Mouse (Mus musculus) spleen, adult 2 months (tissue): ENCODE measurements at regions not wholly inside any gene's neighbourhood (a gene's known extent, or its start where the extent isn't known, plus 50 kb on each side); places are given as distances from the start of the nearest gene placed in this dataset.

Source experiments
- DNase-seq, 2 experiments: peaks; one replicate each; pipeline versions ENCODE4 v3.0.0 to v3.0.0-alpha.2; 2012 to 2021; ENCODE audit warnings: low spot score in 2 of 2, low read depth in 1 of 2
- H3K27ac ChIP-seq: fragments of 200-500 bp; 2 replicates; pipeline ENCODE4 v1.5.1; 2012; ENCODE audit warnings: low read length, inconsistent platforms; ENCODE audit not compliant: insufficient read depth
- H3K27me3 ChIP-seq: fragments of 200-500 bp; 2 replicates; pipeline ENCODE4 v1.6.1; 2012; ENCODE audit warnings: mild to moderate bottlenecking, moderate library complexity, low read length, inconsistent platforms; ENCODE audit not compliant: control insufficient read depth, insufficient read depth
- H3K36me3 ChIP-seq: fragments of 200-500 bp; 2 replicates; pipeline ENCODE4 v1.6.1; 2012; ENCODE audit warnings: mild to moderate bottlenecking, low read length, inconsistent platforms; ENCODE audit not compliant: control insufficient read depth, insufficient read depth
- H3K4me1 ChIP-seq: fragments of 200-500 bp; 2 replicates; pipeline ENCODE4 v1.6.1; 2011; ENCODE audit warnings: inconsistent platforms; ENCODE audit not compliant: control insufficient read depth, insufficient read depth, insufficient read length
- H3K4me3 ChIP-seq: fragments of 200-500 bp; 2 replicates; pipeline ENCODE4 v1.5.1; 2011; ENCODE audit warnings: mild to moderate bottlenecking, inconsistent platforms; ENCODE audit not compliant: insufficient read depth, insufficient read length; ENCODE audit errors: extremely low read depth
- CTCF ChIP-seq: fragments of 200-500 bp; IDR thresholded peaks from 2 replicates; pipeline ENCODE4 v1.5.1; 2011; ENCODE audit warnings: mild to moderate bottlenecking, inconsistent platforms; ENCODE audit not compliant: insufficient read depth, insufficient read length, insufficient replicate concordance; ENCODE audit errors: extremely low read depth
- POLR2A ChIP-seq: fragments of 200-500 bp; IDR thresholded peaks from 2 replicates; pipeline ENCODE4 v1.6.1; 2011; ENCODE audit warnings: low read depth, low read length, inconsistent platforms
- WGBS: fragments of 180-500 bp; shearing (Covaris S2); methylation state at CpG from one replicate; pipeline ENCODE4 v1.1.7; 2018; 5-methylcytosine and 5-hydroxymethylcytosine counted together

DNA sequence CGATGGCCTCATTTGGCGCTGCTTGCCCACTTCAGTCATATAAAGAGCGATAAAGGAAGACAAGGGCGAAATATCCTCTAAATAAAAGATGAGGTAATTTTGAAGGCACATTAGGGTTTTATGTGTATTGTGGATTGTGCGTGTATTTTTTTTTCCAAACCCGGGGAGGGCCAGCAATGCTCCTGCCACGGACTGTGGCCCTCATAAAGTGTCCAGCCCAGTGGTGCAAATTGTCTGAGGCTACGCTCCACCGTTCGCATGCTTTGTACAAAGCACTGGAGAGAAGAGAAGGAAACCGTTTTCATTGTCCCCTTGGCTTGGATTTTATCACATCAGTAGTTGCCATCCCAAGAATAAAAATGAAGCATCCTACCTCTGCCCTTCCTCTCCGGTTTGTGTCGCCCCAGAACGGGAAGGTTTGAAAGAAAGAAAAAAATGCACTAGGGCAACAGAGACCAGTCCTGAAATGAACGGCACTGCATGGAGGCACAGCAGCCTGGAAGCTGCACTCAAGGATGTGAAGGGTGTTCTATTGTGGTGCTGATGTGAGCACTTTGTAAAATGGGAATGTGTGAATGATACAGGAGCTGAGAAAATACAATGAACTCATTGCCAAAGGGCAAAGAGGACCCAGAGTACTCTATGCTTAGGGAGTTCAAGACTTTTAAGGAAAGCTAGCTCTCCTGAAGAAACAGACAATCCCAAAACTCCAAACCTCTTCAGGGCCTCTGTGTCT is 1004.7 kb upstream of the A1bg start:
- DNase-seq, result no peak
- 94% methylated on average over 15 of the region's 15 CpGs for WGBS
- Histone ChIP-seq H3K27me3 (no peaks in the 10 kb centered on the region), H3K27ac (no peak overlapping the region; the same call in 1 of the 2 replicates), H3K4me3 (no peak overlapping the region), H3K36me3 (no peaks in the 10 kb centered on the region), H3K4me1 (no peaks in the 10 kb centered on the region)
- TF ChIP-seq CTCF, result no peak
- TF ChIP-seq POLR2A, result no peak

DNA sequence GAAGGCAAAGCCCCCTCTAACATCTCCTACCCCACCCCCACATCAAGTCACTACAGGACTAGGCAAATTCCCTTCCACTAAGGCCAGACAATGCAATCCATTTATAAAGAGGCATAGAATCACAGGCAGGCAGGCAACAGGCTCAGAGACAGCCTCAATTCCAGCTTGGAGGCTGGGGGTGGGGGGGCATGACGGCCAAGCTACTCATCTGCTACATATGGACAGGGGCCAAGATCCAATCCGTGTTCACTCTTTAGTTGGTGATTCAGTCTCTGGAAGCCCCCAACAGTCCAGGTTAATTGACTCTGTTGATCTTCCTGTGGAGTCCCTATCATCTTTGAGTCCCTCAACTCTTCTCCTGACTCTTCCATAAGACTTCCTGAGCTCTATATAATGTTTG is 997.2 kb upstream of the A1bg start:
- TF ChIP-seq CTCF (no peak), POLR2A (no peak)
- H3K36me3 ChIP-seq, result no peaks in the 10 kb centered on the region
- DNase-seq, result no peak
- no peak overlapping the region for H3K27ac ChIP-seq
- WGBS, result 89% methylated on average over 2 of the region's 2 CpGs
- no peaks in the 10 kb centered on the region for H3K4me1 ChIP-seq
- no peaks in the 10 kb centered on the region for H3K27me3 ChIP-seq
- no peak overlapping the region for H3K4me3 ChIP-seq

DNA sequence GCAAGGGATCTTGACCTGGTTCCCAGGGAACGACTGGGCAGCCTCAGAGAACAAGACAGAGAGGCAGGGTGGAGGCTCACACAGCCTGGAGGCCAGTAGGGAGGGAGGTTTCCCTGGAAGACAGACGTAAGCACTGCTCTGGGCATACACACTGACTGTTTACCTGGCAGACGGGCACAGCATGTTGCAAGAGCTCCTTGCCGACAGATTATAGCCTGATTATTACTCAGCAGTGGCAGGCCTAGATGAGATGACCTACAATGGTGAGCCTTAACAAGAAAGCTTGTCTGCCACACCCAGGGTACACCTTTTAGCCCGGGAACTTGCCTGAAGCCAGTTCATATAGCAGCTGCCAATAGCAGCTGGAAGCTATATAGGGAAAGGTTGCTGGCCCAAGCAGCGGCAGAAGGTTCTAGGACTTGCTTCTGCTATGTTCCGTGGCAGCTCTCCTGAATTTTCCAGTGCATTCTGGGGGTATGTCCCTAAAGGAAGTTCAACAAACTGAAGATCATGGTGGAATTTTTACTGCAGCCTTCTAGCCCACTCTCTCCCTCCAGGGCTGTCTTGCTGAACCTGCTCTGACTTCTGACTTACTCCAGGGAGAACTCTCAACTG is 990.8 kb upstream of the A1bg start:
- DNase-seq, result no peak
- no peak for TF ChIP-seq POLR2A
- no peak for TF ChIP-seq CTCF
- 87% methylated on average over 7 of the region's 7 CpGs for WGBS

DNA sequence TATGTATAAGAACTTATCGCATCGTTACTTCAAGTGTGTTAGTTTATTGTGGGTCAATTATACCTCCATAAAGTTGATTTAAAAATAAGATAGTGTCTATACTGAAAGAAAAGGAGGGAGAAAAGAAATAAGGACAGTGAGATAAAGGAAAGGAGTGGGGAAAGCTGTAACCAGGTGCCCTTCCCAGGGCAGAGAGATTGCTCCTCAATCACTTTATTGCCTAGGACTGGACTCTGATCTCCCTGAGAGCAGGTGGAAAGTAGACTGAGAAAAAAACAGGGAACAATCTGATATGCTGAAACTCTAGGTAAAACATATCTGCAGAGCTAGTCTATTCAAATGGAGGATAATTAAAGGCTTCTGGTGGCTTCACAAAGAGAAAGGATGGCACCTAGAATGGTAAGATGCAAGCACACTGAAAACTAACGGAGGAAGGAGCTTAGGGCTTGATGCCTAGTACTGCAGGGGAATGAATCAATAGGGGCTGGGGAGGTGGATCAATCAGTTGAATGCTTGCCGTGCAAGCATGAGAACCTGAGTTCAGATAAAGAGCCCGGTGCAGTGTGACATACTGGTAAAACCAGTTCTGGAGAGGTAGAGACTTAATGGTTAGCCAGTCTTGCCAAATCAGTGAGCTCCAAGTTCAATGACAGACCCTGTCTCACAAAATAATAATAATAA is 982.5 kb upstream of the A1bg start:
- no peaks in the 10 kb centered on the region for H3K4me1 ChIP-seq

More for the DNA sequence above, 990.8 kb upstream of the A1bg start:
- no peaks in the 10 kb centered on the region for H3K27me3 ChIP-seq
- H3K4me3 ChIP-seq, result no peak overlapping the region
- H3K36me3 ChIP-seq, result no peaks in the 10 kb centered on the region
- no peaks in the 10 kb centered on the region for H3K4me1 ChIP-seq
- no peak overlapping the region for H3K27ac ChIP-seq

DNA sequence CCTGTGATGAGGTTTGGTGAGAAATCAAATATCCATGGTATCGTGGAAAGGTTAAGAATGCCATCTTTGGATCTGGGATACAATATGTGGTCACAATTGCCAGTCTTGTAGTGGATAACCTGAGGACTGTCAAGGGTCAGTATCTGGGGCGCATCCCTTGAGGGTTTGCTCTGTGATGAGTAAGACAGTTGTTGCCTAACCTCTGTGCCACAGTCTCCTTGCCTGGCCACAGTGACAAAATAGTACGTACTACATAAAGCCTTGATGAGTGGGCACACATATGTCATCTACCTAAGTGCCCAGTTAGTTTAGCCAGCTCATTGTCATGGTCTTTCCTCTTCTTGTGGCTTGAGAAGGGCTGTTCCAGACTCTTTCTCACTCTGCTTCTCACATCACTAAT is 977.0 kb upstream of the A1bg start:
- Histone ChIP-seq H3K4me3 (no peak overlapping the region), H3K4me1 (no peaks in the 10 kb centered on the region), H3K27ac (no peak overlapping the region), H3K36me3 (no peaks in the 10 kb centered on the region), H3K27me3 (no peaks in the 10 kb centered on the region)
- TF ChIP-seq CTCF, result no peak
- no peak for TF ChIP-seq POLR2A
- WGBS, result 90% methylated on average over 3 of the region's 3 CpGs
- no peak for DNase-seq

More for the DNA sequence above, 982.5 kb upstream of the A1bg start:
- no peak for TF ChIP-seq POLR2A
- TF ChIP-seq CTCF, result no peak
- DNase-seq, result no peak
- Histone ChIP-seq H3K27me3 (no peaks in the 10 kb centered on the region), H3K27ac (no peak overlapping the region), H3K36me3 (no peaks in the 10 kb centered on the region), H3K4me3 (no peak overlapping the region)
- 96% methylated on average over 5 of the region's 5 CpGs for WGBS

DNA sequence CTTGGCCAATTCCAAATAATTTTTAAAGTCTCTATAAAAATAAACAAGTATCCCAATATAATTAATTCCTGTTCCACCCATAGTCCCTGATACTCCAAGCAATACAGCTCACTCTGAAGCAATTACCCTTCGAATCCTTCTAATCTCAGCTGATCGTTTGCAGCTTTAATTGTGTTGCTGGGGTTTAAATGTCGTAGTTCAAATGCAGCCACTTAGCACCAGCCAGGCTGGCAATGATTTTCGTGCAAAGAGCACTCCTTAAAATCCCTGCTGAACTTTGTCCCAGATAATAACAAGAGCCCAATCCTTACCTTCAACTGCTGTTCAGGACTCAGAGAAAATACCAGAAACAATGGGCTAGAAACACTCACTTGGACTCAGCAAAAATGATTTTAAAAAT is 974.8 kb upstream of the A1bg start:
- no peak overlapping the region for H3K27ac ChIP-seq
- no peak overlapping the region for H3K4me3 ChIP-seq
- no peak for TF ChIP-seq CTCF
- no peak for TF ChIP-seq POLR2A
- no peaks in the 10 kb centered on the region for H3K4me1 ChIP-seq
- no peaks in the 10 kb centered on the region for H3K27me3 ChIP-seq
- no peak for DNase-seq
- H3K36me3 ChIP-seq, result no peaks in the 10 kb centered on the region
- 83% methylated on average over 4 of the region's 4 CpGs for WGBS
